Mouse (Mus musculus): ENCODE data around the gene D7Ertd443e. TPM values are rescaled to one million over a fixed set of nuclear protein-coding genes. Genes with fewer than 3 reads are reported as not detected.

The D7Ertd443e gene
- 1.8 and 3.6 TPM in 2 replicates for polyA plus RNA-seq (2021; fragmentation: Nextera tagmentation)
- long read RNA-seq, experiment 1, partial matches to known transcripts: 2 of 7 reads
- long read RNA-seq, experiment 1, other reads (novel, unspliced or antisense): 5 of 7 reads
- long read RNA-seq, experiment 2, partial matches to known transcripts: 0 of 3 reads
- long read RNA-seq, experiment 2, other reads (novel, unspliced or antisense): 3 of 3 reads

GRCm38 (mm10) chr7:134385561-134385960, at the start of gene D7Ertd443e:
Gene D7Ertd443e, minus strand, starts transcription at chr7:134385661.

GRCm38 (mm10) chr7:134231378-134232346, 153.8 kb downstream of the D7Ertd443e start, which contains the start of gene Adam12:
Gene Adam12, minus strand, starts transcription at chr7:134232146.

Other genes with a start within 250 kb of the D7Ertd443e start
- gene Adam12, start 153.5 kb downstream of the D7Ertd443e start, polyA plus RNA-seq (2021; fragmentation: Nextera tagmentation): 0.64 and 1.5 TPM in 2 replicates